Mouse (Mus musculus) thymus, postnatal 36 days (tissue): ENCODE results near the gene Ankrd11.

Experiments
- DNase-seq, 2 experiments: peaks; one replicate each; pipeline ENCODE4 v3.0.0; 2022; ENCODE audit warnings: mixed read lengths in 2 of 2

The Ankrd11 gene

GRCm38 (mm10) chr8:123004033-123004922 lies 37.8 kb downstream of the Ankrd11 start:
- DNase-seq = no peak

- DNase-seq = no peak
Observed at GRCm38 (mm10) chr8:123000311-123000710, 41.8 kb downstream of the Ankrd11 start.

- DNase-seq = no peak
Observed at GRCm38 (mm10) chr8:122997963-122998362, 44.1 kb downstream of the Ankrd11 start.

DNA sequence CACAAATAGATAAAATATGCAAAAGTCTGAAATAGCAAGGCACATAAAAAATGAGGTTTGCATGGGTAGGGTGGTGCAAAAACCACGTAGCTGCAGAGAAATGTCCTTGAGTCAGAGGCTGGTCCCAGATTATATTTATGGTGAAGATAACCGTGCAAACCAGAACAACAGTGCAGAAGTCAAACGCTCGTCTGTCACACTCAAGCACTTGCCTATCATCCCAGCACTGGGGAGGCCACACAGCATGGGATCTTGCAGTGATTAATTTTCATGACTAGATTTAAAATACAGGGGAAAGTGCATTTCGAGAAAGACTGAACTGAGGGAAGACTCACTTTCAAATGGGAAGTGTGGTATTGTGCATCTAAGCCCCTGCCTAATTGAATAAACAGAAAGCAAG lies 48.3 kb downstream of the Ankrd11 start:
- DNase-seq = no peak

GRCm38 (mm10) chr8:122993031-122993430 lies 49.0 kb downstream of the Ankrd11 start:
- DNase-seq = peak in 1 of 2 experiments; percentile 35

DNA sequence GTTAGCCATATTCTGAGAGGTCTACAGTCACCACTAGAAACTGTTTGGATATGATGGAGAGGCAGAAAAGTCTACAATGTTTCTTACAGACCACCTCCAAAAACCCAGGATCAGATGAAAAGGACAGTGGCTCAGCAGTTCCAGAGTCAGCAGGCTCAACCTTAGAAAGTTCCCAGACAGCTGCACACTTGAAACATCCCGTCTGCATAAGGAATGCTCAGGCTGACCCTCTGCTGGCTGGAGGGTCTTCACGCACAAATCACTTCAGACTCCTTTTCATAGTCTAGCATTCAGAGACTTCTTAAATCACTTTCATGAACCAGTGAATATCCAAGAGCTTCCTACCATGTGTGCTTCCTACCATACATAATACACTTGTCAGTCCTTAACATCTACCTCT lies 49.8 kb downstream of the Ankrd11 start:
- DNase-seq = no peak

DNA sequence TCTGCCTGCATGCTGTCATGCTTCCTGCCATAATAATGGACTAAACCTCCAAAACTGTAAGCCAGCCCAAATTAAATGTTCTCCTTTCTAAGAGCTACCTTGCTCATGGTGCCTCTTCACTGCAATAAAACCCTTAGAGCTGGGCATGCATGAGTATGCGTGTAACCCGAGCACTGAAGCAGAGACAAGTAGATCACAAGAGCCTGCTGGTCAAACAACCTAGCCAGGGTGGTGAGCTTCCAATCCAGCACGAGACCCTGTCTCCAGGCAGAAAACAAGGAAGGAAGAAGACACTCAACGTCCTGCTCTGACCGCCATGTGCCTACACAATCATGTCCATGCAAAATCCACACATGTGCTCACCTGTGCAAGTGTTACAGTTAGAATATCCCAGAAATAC lies 50.7 kb downstream of the Ankrd11 start:
- DNase-seq = no peak

- no peak for DNase-seq
Observed at GRCm38 (mm10) chr8:122989976-122990375, 52.1 kb downstream of the Ankrd11 start.

- DNase-seq = no peak
Observed at GRCm38 (mm10) chr8:122988955-122989354, 53.1 kb downstream of the Ankrd11 start.

DNA sequence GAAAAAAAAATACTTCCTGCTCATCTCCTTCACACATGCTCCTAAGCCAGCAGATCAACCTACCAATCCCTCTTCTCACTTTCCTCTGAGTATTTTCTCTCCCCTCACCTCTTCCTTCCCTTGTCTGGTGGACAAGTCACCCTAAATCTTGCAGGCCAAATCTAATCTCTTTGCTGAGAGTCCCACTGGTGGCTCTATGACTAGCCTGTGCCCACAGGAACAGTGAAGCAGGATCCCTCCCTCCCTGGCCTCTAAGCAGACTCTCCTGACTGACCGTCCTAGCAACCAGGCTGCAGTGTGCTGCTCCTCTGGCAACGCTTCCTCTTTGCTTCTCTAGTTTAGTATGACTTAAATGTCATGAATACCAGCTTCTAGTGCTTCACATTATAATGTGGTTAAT lies 54.8 kb downstream of the Ankrd11 start:
- no peak for DNase-seq

GRCm38 (mm10) chr8:122986501-122987184 lies 55.4 kb downstream of the Ankrd11 start:
- peak; percentile 46 to 63 for DNase-seq

DNA sequence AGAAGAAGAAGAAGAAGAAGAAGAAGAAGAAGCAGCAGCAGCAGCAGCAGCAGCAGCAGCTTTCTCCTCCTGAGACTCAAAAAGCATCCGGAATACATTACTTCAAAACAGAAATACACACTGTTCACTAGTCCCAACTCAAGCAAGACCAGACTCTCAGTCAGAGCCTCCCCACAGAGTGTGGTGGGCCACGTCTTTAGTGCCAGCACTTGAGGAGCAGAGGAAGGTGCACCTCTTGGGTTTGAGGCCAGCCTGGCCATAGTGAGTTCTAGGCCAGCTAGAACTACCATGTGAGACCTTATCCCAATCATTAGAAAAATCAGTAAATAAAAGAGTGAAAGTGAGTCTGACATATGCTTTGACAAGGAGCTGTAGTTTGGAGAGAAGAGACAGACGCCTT lies 57.9 kb downstream of the Ankrd11 start:
- no peak for DNase-seq

- peak; percentile 50 to 59 for DNase-seq
Observed at GRCm38 (mm10) chr8:122983178-122983942, 58.7 kb downstream of the Ankrd11 start.

- no peak for DNase-seq
Observed at GRCm38 (mm10) chr8:122981646-122982045, 60.4 kb downstream of the Ankrd11 start.

GRCm38 (mm10) chr8:122979865-122980509 lies 62.1 kb downstream of the Ankrd11 start:
- no peak for DNase-seq

- DNase-seq = no peak
Observed at GRCm38 (mm10) chr8:122979424-122979823, 62.7 kb downstream of the Ankrd11 start.

GRCm38 (mm10) chr8:122976046-122976445 lies 66.0 kb downstream of the Ankrd11 start:
- no peak for DNase-seq

DNA sequence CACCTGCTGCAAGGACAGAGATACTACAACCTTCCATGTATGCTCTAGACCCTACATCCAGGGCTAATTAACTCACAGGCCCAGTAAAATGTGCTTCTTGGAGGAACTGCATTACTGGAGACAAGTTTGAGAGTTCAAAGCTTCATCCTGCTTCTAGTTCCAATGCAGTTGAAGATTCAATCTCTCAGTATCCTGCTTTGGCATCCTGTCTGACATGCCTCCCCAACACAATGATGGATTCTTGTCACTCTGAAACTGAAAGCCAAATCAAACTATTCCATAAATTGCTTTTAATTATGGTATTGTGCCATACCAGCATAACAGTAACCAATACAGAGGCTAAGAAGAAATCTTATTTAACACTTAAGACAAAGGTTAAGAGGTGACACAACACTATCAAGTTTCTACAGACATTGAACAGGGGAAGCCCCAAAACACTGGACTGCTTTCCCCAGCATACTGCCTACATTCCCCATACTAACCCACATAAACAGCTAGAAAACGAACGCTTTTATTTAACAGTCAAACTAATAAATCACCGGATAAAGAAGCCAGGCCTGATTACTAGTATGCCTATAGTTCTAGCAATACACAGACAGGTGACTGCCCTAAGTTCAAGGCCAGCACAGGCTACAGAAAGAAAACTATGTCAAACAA lies 72.0 kb downstream of the Ankrd11 start:
- DNase-seq = no peak

- DNase-seq = no peak
Observed at GRCm38 (mm10) chr8:122968145-122968544, 73.9 kb downstream of the Ankrd11 start.

- DNase-seq = no peak
Observed at GRCm38 (mm10) chr8:122966638-122967037, 75.4 kb downstream of the Ankrd11 start.

DNA sequence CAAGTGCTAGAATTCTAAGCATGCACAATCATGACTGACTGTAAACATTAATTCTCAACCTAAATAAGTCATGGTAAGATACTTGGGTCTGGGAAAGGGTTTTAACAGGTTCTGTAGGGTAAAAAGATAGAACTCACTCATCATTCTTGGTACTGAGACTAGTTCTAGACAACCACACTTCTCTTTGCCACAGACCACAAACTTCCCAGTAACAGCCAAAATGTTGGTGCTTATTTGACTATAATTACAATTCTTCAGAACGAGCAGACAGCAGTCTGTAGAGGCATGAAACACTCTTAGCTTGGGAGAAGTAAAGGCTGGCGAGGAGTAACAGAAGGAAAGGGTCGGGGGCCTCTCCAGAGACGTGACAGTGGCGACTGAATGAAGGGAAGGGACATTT lies 80.0 kb downstream of the Ankrd11 start:
- no peak for DNase-seq

DNA sequence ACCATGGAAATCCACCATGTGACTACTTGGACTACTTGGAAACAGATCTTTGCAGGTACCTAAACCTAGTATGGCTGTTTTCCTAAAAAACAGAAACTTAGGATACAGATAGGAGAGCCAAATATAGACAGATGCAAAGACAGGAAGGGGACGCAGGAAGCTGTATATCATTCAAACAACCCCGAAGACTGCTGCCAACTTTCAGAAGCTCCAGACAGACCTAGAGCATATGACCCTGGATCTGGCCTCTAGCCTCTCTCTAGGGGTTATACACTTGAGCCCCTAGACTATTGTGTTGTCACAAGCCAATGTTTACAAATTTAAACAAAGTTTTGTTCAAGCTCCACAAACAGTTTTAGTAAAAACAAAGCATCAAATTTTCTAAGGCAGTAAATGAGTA lies 80.6 kb downstream of the Ankrd11 start:
- DNase-seq = no peak
